Mouse (Mus musculus) kidney, postnatal 0 days (tissue): ENCODE measurements around the gene Dgkd. TPM values are rescaled to one million over a fixed set of nuclear protein-coding genes. Genes with fewer than 3 reads are reported as not detected.

Experiments used
- ATAC-seq: fragments of 200-750 bp; cut with Nextera tagmentation; replicated peaks from 2 replicates; pipeline ENCODE4 v1.8.0; 2017; ENCODE audit warnings: low read depth, moderate number of reproducible peaks, moderate TSS enrichment, moderate library complexity; ENCODE audit not compliant: low FRiP score
- DNase-seq: peaks from one replicate; pipeline ENCODE4 v3.0.0-alpha.2; 2016; ENCODE audit warnings: low spot score
- H3K27ac ChIP-seq: fragments of 300-500 bp; sonication (generic); 2 replicates; pipeline ENCODE4 v1.5.1; 2014; ENCODE audit warnings: mild to moderate bottlenecking
- H3K27me3 ChIP-seq: fragments of 300-500 bp; sonication (generic); 2 replicates; pipeline ENCODE4 v1.6.1; 2014; ENCODE audit warnings: low read length, mixed read lengths; ENCODE audit not compliant: insufficient read depth
- H3K36me3 ChIP-seq: fragments of 300-500 bp; sonication (generic); 2 replicates; pipeline ENCODE4 v1.6.1; 2014; ENCODE audit warnings: low read length, mixed read lengths; ENCODE audit not compliant: insufficient read depth
- H3K4me1 ChIP-seq: fragments of 300-500 bp; sonication (generic); replicated peaks from 2 replicates; pipeline ENCODE4 v1.6.1; 2014; ENCODE audit warnings: antibody characterized with exemption, low read length, mixed read lengths; ENCODE audit not compliant: insufficient read depth
- H3K4me2 ChIP-seq: fragments of 300-500 bp; sonication (generic); 2 replicates; pipeline ENCODE4 v1.6.1; 2014; ENCODE audit warnings: mild to moderate bottlenecking, low read length, moderate library complexity, mixed read lengths
- H3K4me3 ChIP-seq: fragments of 300-500 bp; sonication (generic); replicated peaks from 2 replicates; pipeline ENCODE4 v1.5.1; 2014; ENCODE audit warnings: low read depth, low read length
- H3K9ac ChIP-seq: fragments of 300-500 bp; sonication (generic); 2 replicates; pipeline ENCODE4 v1.6.1; 2014; ENCODE audit warnings: low read depth, low read length
- H3K9me3 ChIP-seq: fragments of 300-500 bp; sonication (generic); replicated peaks from 2 replicates; pipeline ENCODE4 v1.6.1; 2016; ENCODE audit warnings: low read length, inconsistent platforms, mixed read lengths
- CTCF ChIP-seq: IDR thresholded peaks from 2 replicates; pipeline ENCODE4 v1.5.1; 2016; ENCODE audit warnings: antibody characterized with exemption, low read depth, mild to moderate bottlenecking, moderate library complexity
- WGBS: fragments of 180-500 bp; shearing (Covaris S2); extraction: QIAGEN DNeasy Blood & Tissue Kit; methylation state at CpG from one replicate; pipeline ENCODE4 v1.1.7; 2014; 5-methylcytosine and 5-hydroxymethylcytosine counted together
- polyA plus RNA-seq: library from polyadenylated mRNA; unstranded; fragments of >200 nt; fragmentation: Nextera tagmentation; extraction: Ambion mirVana; gene quantifications from 2 replicates; pipeline ENCODE4 v1.2.1, GENCODE M21; 2015

Gene Dgkd
- polyA plus RNA-seq, 1 experiment from 2014 or later: 19.8 TPM

DNA sequence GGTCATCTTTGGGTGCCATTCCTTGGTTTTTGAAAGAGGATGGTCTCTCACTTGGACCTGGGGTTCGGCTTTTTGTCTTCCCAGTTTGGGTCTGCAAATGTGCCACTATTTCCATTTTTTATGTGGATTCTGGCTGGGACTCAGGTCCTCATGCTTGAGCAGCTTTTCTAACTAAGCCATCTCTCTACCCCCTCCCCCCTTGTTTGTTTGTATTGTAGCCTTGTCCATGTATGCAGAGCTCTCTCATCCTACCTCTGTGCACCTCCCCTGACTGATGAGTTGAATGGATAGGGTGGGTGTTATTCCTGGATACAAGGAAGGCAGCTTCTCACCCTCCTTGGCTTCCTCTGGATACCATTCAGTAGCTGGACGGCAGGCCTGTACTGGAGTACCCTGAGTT lies 54.9 kb downstream of the Dgkd start:
- no peaks in the 10 kb centered on the region for H3K9me3 ChIP-seq
- H3K27ac ChIP-seq: no peak overlapping the region
- H3K36me3 ChIP-seq: no peaks in the 10 kb centered on the region
- no peak overlapping the region for H3K9ac ChIP-seq
- 95% methylated on average over 2 of the region's 2 CpGs for WGBS
- H3K4me3 ChIP-seq: no peak overlapping the region
- no peak overlapping the region for H3K4me2 ChIP-seq
- no peaks in the 10 kb centered on the region for H3K27me3 ChIP-seq
- DNase-seq (no peak), ATAC-seq (no peak)
- 0 out of 2 replicates have a peak, but pooled peaks cover 5% of the 10 kb centered on the region for H3K4me1 ChIP-seq
- TF ChIP-seq CTCF: no peak

- DNase-seq: no peak
These were observed 55.6 kb downstream of the Dgkd start for GRCm38 (mm10) chr1:87908736-87909135.

DNA sequence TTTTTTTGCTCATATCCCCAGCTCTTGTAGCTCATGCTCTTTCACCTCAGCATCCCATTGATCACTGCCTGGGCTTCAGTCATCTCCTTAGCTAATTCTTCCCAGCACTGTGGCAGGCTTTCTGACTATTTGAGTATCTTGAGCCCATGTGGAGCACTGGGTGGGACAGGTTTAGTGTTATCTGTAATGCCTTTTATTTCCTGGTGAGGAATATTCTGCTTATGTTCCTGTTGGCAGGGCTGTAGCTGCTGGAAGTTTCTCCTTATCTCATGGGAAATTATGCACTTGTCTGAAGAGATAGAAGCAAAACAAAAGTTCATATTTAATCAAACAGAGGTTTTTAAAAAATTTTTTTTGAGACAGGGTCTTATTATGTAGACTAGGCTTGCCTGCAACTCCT lies 56.5 kb downstream of the Dgkd start:
- H3K9me3 ChIP-seq: no peaks in the 10 kb centered on the region
- no peak overlapping the region for H3K4me3 ChIP-seq
- no peaks in the 10 kb centered on the region for H3K36me3 ChIP-seq
- 0 out of 2 replicates have a peak, but pooled peaks cover 5% of the 10 kb centered on the region for H3K4me1 ChIP-seq
- H3K27me3 ChIP-seq: no peaks in the 10 kb centered on the region
- ATAC-seq (no peak), DNase-seq (no peak)
- no peak overlapping the region for H3K27ac ChIP-seq
- no peak for TF ChIP-seq CTCF
- no peak overlapping the region for H3K9ac ChIP-seq
- H3K4me2 ChIP-seq: no peak overlapping the region

More at GRCm38 (mm10) chr1:87908736-87909135, 55.6 kb downstream of the Dgkd start:
- ATAC-seq: peak; percentile 78
- no peak overlapping the region for H3K4me2 ChIP-seq
- 68% methylated on average over 3 of the region's 3 CpGs for WGBS
- H3K9me3 ChIP-seq: no peaks in the 10 kb centered on the region
- no peaks in the 10 kb centered on the region for H3K36me3 ChIP-seq
- no peak for TF ChIP-seq CTCF
- 0 out of 2 replicates have a peak, but pooled peaks cover 5% of the 10 kb centered on the region for H3K4me1 ChIP-seq
- no peaks in the 10 kb centered on the region for H3K27me3 ChIP-seq
- no peak overlapping the region for H3K9ac ChIP-seq
- H3K27ac ChIP-seq: no peak overlapping the region
- no peak overlapping the region for H3K4me3 ChIP-seq

DNA sequence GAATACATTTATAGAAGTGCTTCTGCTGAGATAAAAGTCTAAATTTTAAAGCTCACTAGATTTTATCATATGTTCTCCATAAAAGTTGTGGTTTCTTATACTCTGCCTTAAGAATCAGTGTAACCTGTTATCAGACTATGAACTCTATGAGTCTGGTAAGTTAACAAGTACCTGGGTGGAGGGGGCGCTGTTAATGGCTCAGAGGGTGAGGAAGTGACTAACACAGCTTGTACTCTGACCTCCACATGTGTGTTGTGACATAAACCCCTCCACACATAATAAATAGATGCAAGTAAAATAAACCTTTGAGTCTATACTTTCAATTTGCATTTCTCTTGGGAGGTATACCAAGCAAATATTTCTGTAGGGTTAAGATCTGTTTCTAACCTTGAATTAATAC lies 57.3 kb downstream of the Dgkd start:
- ATAC-seq (no peak), DNase-seq (no peak)
- Histone ChIP-seq H3K4me1 (0 out of 2 replicates have a peak, but pooled peaks cover 5% of the 10 kb centered on the region), H3K36me3 (no peaks in the 10 kb centered on the region), H3K9me3 (no peaks in the 10 kb centered on the region), H3K4me2 (no peak overlapping the region), H3K4me3 (no peak overlapping the region), H3K27ac (no peak overlapping the region), H3K27me3 (no peaks in the 10 kb centered on the region), H3K9ac (no peak overlapping the region)
- TF ChIP-seq CTCF: no peak
- 76% methylated on average over 1 of the region's 1 CpGs for WGBS

- DNase-seq: peak; percentile 36
- TF ChIP-seq CTCF: no peak
- no peak overlapping the region for H3K27ac ChIP-seq
These were observed 60.3 kb downstream of the Dgkd start for GRCm38 (mm10) chr1:87913356-87913755.

DNA sequence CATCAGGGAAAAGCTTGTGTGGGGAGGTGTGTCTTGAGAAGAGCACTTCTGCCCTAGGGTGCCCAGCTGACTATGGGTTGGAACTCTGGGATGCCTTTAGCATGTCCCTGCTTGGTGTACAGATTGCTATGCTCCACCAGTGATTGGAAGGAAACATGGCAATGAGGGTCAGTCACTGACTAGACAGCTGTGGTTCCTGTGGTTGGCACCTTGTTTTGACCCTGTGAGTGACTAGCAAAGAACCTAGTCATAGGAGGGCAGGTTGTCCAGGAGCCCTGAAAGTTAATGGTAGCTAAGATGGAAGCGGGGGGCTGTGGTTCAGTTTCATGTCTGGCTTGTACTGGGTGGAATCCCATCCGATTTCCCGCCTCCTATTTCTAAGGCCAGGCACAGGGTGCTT lies 64.3 kb downstream of the Dgkd start:
- DNase-seq (no peak), ATAC-seq (no peak)
- 95% methylated on average over 3 of the region's 3 CpGs for WGBS
- Histone ChIP-seq H3K27ac (no peak overlapping the region), H3K4me3 (no peak overlapping the region), H3K4me2 (no peak overlapping the region), H3K36me3 (peaks cover 31% of the 10 kb centered on the region), H3K4me1 (0 out of 2 replicates have a peak, but pooled peaks cover 5% of the 10 kb centered on the region), H3K9me3 (no peaks in the 10 kb centered on the region), H3K27me3 (no peaks in the 10 kb centered on the region), H3K9ac (no peak overlapping the region)
- no peak for TF ChIP-seq CTCF

More at GRCm38 (mm10) chr1:87913356-87913755, 60.3 kb downstream of the Dgkd start:
- H3K9ac ChIP-seq: no peak overlapping the region
- no peaks in the 10 kb centered on the region for H3K27me3 ChIP-seq
- no peaks in the 10 kb centered on the region for H3K9me3 ChIP-seq
- no peak for ATAC-seq
- H3K4me2 ChIP-seq: no peak overlapping the region
- peaks cover 14% of the 10 kb centered on the region for H3K36me3 ChIP-seq
- H3K4me3 ChIP-seq: no peak overlapping the region
- H3K4me1 ChIP-seq: 0 out of 2 replicates have a peak, but pooled peaks cover 5% of the 10 kb centered on the region

DNA sequence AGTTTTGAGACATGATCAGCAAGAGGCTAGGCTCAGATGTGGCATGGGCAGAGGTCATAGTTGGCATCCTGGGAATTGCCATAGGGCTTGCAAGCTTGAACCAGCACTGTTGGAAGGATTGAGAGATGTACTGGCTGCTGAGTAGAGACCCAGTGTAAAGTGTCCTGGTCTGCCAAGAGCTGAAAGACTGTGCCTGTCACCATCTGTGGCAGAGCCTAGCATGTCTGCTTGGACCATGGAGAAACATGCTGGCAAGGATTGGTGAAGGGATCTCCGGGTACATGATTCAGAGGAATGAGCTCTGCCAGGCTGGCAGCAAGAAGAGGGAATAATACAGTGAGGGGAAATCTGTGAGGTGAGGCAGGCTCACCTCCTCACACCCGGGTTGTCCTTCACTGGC lies 65.0 kb downstream of the Dgkd start:
- H3K27me3 ChIP-seq: no peaks in the 10 kb centered on the region
- 92% methylated on average over 2 of the region's 2 CpGs for WGBS
- H3K4me1 ChIP-seq: no peaks in the 10 kb centered on the region
- no peak overlapping the region for H3K27ac ChIP-seq
- no peak overlapping the region for H3K4me3 ChIP-seq
- no peak overlapping the region for H3K4me2 ChIP-seq
- no peak for TF ChIP-seq CTCF
- peaks cover 31% of the 10 kb centered on the region for H3K36me3 ChIP-seq
- H3K9ac ChIP-seq: no peak overlapping the region
- DNase-seq: no peak
- no peak for ATAC-seq
- no peaks in the 10 kb centered on the region for H3K9me3 ChIP-seq
